Mouse (Mus musculus) heart, postnatal 0 days (tissue): Measurements from ENCODE around the gene Amfr. TPM values are rescaled to one million over a fixed set of nuclear protein-coding genes. Genes with fewer than 3 reads are reported as not detected.

Experiments used
- ATAC-seq: fragments of 200-750 bp; cut with Nextera tagmentation; 2 replicates; pipeline ENCODE4 v1.8.0; 2017; ENCODE audit warnings: low read depth, moderate number of reproducible peaks, moderate library complexity; ENCODE audit not compliant: insufficient read depth
- DNase-seq: peaks from one replicate; pipeline ENCODE4 v3.0.0-alpha.2; 2016; ENCODE audit warnings: low spot score
- H3K27ac ChIP-seq: fragments of 300-500 bp; sonication (generic); 2 replicates; pipeline ENCODE4 v1.5.1; 2014; ENCODE audit warnings: low read depth, mild to moderate bottlenecking
- H3K27me3 ChIP-seq: fragments of 300-500 bp; sonication (generic); 2 replicates; pipeline ENCODE4 v1.6.1; 2014; ENCODE audit warnings: low read length, mixed read lengths; ENCODE audit not compliant: control insufficient read depth, insufficient read depth
- H3K36me3 ChIP-seq: fragments of 300-500 bp; sonication (generic); replicated peaks from 2 replicates; pipeline ENCODE4 v1.6.1; 2014; ENCODE audit warnings: low read length, mixed read lengths; ENCODE audit not compliant: control insufficient read depth, insufficient read depth
- H3K4me1 ChIP-seq: fragments of 300-500 bp; sonication (generic); 2 replicates; pipeline ENCODE4 v1.6.1; 2014; ENCODE audit warnings: antibody characterized with exemption; ENCODE audit not compliant: control insufficient read depth, insufficient read depth
- H3K4me2 ChIP-seq: fragments of 300-500 bp; sonication (generic); 2 replicates; pipeline ENCODE4 v1.6.1; 2014; ENCODE audit warnings: low read depth, mild to moderate bottlenecking, low read length, moderate library complexity
- H3K4me3 ChIP-seq: fragments of 300-500 bp; sonication (generic); 2 replicates; pipeline ENCODE4 v1.5.1; 2014; ENCODE audit warnings: low read depth, low read length
- H3K9ac ChIP-seq: fragments of 300-500 bp; sonication (generic); replicated peaks from 2 replicates; pipeline ENCODE4 v1.6.1; 2014; ENCODE audit warnings: low read depth, low read length, mixed read lengths
- H3K9me3 ChIP-seq: fragments of 300-500 bp; sonication (generic); replicated peaks from 2 replicates; pipeline ENCODE4 v1.6.1; 2016; ENCODE audit warnings: low read length; ENCODE audit not compliant: control insufficient read depth
- CTCF ChIP-seq: IDR thresholded peaks from 2 replicates; pipeline ENCODE4 v1.5.1; 2016; ENCODE audit warnings: antibody characterized with exemption, control low read depth, low read depth
- EP300 ChIP-seq: IDR thresholded peaks from 2 replicates; pipeline ENCODE4 v1.6.1; 2016; ENCODE audit warnings: antibody characterized with exemption, low read depth
- WGBS: fragments of 180-500 bp; shearing (Covaris S2); extraction: QIAGEN DNeasy Blood & Tissue Kit; methylation state at CpG from one replicate; pipeline ENCODE4 v1.1.7; 2014; 5-methylcytosine and 5-hydroxymethylcytosine counted together
- polyA plus RNA-seq: library from polyadenylated mRNA; unstranded; fragments of >200 nt; fragmentation: Nextera tagmentation; extraction: Ambion mirVana; gene quantifications from 2 replicates; pipeline ENCODE4 v1.2.1, GENCODE M21; 2015
- total RNA-seq: library from RNA; depleted of rRNA; stranded (reverse); fragments of >200 nt; gene quantifications from 2 replicates; pipeline ENCODE4 v1.2.3, GENCODE M21; 2014; ENCODE audit warnings: low replicate concordance; rRNA removed

The Amfr gene
- 143 and 148 TPM in 2 replicates for total RNA-seq
- polyA plus RNA-seq, result 52.8 and 57.0 TPM in 2 replicates

DNA sequence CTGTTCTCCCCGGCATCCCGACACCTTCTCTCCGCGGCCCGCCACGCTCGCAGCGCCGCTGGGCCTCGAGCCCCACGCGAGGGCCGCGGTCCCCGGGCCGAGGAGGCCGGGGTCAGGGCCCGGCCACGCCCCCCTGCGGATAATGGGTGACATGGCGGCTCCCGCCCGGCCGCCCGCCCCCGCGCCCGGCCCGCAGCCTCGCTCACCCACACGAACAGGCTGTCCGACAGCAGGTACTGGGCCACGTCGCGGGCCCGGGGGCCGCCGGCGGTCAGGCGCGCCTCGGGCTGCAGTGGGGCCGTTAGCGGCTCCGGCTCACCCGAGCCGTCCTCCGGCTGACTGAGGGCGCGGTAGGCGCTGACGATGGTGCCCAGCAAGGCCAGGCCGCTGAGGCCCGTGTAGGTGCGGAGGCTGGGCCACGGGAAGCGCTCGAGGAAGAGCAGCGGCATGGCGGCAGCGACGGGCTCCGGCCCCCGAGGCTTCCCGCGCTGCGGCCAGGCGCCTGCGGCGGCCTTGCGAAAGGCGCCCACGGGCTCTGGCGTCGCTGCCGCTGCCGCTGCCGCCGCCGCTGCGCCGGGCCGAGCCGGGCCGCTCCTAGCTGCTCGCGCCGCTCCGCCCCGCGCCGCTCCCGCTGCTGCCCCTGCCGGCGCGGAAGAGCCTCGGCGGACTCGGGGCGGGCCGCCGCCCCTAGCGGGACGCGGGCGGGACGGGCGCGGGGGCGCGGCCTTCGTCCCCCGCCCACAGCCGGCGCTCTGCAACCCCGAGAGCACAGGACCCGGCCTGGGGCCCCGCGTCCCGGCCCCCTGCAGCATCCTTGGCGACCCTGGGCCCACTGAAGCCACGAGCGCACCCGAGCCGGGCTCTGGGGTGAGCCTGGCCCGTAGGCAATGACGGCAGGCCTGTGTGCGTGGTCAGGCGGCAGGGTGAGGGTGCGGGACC is at the start of gene Amfr:
Amfr (minus strand) TSS at position 830 of the 939 bp plus-strand sequence.
- no peaks in the 10 kb centered on the region for H3K36me3 ChIP-seq
- peak; percentile 19; the same call in 1 of the 2 replicates for TF ChIP-seq CTCF
- no peak for TF ChIP-seq EP300
- H3K27ac ChIP-seq, result peak within 1 kb of the TSS; percentile 97
- H3K9me3 ChIP-seq, result no peaks in the 10 kb centered on the region
- peak within 1 kb of the TSS; percentile 93 for H3K9ac ChIP-seq
- H3K4me1 ChIP-seq, result peaks cover 15% of the 10 kb centered on the region
- DNase-seq (peak; percentile 84), ATAC-seq (peak; percentile 94)
- peak within 1 kb of the TSS; percentile 97 for H3K4me3 ChIP-seq
- H3K27me3 ChIP-seq, result no peaks in the 10 kb centered on the region
- peak within 1 kb of the TSS; percentile 98 for H3K4me2 ChIP-seq
- under 1% methylated on average over 106 of the region's 130 CpGs for WGBS

DNA sequence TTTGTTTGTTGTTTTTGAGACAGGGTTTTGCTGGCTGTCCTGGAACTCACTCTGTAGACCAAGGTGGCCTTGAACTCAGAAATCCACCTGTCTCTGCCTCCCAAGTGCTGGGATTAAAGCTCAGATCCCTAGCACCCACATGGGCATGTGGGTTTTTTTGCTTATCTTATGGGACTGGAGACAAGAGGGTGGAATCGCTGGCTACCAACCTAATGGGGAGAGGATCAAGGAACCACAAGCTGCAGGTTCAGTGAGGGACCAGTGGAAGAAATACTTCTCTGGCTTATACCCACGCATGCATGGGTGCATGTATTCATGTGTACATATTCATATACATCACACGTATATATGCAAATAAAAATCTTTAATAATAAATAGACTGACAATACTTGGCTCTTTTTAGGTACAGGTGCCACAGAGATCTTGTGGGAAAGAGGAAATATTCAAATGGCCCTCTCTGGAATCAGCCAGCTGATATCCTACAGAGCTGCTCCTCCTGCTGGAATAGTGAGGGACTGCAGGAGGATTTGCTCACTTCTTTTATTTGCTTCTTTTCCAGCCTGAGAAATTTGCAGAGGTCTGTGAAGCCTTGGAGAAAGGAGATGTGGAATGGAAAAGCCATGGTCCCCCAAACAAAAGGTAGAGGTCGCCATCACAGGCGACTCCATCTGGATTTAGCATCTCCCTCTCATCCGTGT is 44.7 kb upstream of the Amfr start:
- TF ChIP-seq EP300 (no peak), CTCF (peak; percentile 77)
- Histone ChIP-seq H3K4me3 (no peak overlapping the region), H3K9ac (no peak overlapping the region), H3K27me3 (no peaks in the 10 kb centered on the region), H3K4me2 (no peak overlapping the region), H3K4me1 (no peaks in the 10 kb centered on the region), H3K27ac (no peak overlapping the region), H3K36me3 (peaks cover 54% of the 10 kb centered on the region), H3K9me3 (no peaks in the 10 kb centered on the region)
- WGBS, result 57% methylated on average over 6 of the region's 6 CpGs
- DNase-seq (peak; percentile 13), ATAC-seq (no peak)

DNA sequence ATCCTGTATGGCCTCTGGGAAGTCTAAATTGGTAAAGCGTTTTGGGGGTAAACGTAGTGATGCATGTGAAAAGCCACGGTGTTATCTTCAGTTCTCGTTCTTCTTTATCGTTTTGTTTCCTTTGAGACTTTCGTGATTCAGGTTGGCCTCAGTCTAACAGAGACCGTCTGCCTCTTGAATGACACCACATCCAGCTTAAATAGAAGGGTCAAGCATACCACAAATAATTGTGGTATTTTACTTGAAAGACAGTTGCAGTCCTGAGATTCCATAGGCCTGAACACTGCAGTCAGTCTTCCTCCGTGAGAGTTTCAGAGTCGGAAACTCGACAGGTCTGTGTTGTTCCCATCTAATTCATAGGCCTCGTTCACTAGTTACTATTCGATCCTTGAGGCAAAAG is 40.1 kb upstream of the Amfr start:
- DNase-seq, result no peak
- WGBS, result 72% methylated on average over 12 of the region's 12 CpGs
- no peak overlapping the region for H3K4me2 ChIP-seq
- H3K27ac ChIP-seq, result no peak overlapping the region
- no peaks in the 10 kb centered on the region for H3K27me3 ChIP-seq
- no peaks in the 10 kb centered on the region for H3K4me1 ChIP-seq
- no peak overlapping the region for H3K9ac ChIP-seq
- ATAC-seq, result no peak
- H3K4me3 ChIP-seq, result no peak overlapping the region
- no peaks in the 10 kb centered on the region for H3K9me3 ChIP-seq
- H3K36me3 ChIP-seq, result peaks cover 51% of the 10 kb centered on the region
- no peak for TF ChIP-seq CTCF
- no peak for TF ChIP-seq EP300

DNA sequence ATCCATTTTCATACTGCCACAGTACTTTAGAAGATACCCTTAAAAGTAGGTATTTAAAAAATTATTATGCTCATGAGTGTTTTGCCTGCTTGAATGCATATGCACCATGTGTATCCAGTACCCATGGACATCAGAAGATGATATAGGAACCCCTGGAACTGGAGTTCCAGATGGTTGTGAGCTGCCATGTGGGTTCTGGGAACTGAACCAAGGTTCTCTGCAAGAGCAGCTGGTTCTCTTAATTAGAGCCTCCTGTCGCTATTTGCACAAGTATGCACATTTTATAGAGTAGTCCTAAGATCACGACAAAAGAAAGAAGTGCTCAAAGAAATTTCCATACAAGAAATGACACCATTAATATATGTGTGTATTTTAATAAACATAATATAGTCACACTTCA is 35.2 kb upstream of the Amfr start:
- 71% methylated on average over 2 of the region's 2 CpGs for WGBS
- no peaks in the 10 kb centered on the region for H3K4me1 ChIP-seq
- H3K27ac ChIP-seq, result no peak overlapping the region
- no peak for ATAC-seq
- H3K27me3 ChIP-seq, result no peaks in the 10 kb centered on the region
- no peak overlapping the region for H3K9ac ChIP-seq
- no peak overlapping the region for H3K4me2 ChIP-seq
- no peak for DNase-seq
- no peaks in the 10 kb centered on the region for H3K9me3 ChIP-seq
- H3K36me3 ChIP-seq, result peaks cover 18% of the 10 kb centered on the region; the same call in 1 of the 2 replicates
- TF ChIP-seq EP300 (no peak), CTCF (no peak)
- H3K4me3 ChIP-seq, result no peak overlapping the region

DNA sequence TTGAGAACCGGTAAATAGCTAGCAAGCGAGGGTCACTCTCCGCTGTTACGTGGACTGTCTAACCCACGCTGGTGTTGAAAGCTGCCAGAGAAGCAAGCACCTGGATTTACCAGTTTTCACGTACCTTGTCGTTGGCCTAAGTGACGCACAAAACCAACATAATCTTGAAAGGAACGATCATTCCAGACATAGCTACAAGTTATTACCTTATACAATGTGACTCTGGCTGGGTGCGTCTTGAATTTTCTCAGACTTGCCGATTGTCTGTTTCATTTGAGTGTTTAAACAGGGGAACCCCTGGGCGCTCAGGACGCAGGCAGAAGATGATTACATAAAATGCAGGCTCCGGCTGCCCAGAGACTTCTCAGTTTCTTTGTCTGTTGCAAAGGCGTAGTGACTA is 25.2 kb upstream of the Amfr start:
- Histone ChIP-seq H3K27ac (no peak overlapping the region), H3K9ac (peak overlapping the region; percentile 66), H3K4me3 (peak overlapping the region; percentile 95), H3K4me1 (peaks cover 14% of the 10 kb centered on the region), H3K27me3 (no peaks in the 10 kb centered on the region), H3K9me3 (no peaks in the 10 kb centered on the region), H3K36me3 (peaks cover 8% of the 10 kb centered on the region; the same call in 1 of the 2 replicates), H3K4me2 (peak overlapping the region; percentile 90)
- DNase-seq (peak; percentile 8), ATAC-seq (no peak)
- no peak for TF ChIP-seq CTCF
- TF ChIP-seq EP300, result no peak
- 7% methylated on average over 15 of the region's 15 CpGs for WGBS
